Comparison of ENCODE assay signal across 14 mouse cellular contexts in the genomic region with DNA sequence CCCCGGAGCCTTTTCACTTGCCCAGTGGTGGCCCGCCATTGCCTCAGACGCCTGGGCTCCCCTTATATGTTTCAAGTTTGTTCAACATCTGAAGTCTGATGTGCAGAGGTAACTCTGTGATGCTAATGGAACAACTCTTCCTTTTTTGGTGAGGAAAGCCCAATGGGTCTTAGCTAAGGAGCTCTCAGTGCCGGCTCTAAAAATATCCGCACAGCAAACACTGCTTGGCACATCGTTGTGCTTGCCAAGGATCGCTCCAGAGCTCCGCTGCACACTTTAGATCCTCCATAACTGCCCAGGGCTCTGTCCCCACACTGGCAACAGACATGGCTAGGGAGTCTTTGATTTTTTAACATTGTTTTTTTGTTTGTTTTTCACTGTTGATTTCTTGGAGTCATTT. TPM values are rescaled to one million over a fixed set of nuclear protein-coding genes. Genes with fewer than 3 reads are reported as not detected.
DNase-seq lines count a peak whose midpoint lies in the region; ATAC-seq and TF ChIP-seq lines count a peak whose summit lies in the region.
"Had no signal": no experiment of that assay in that cellular context is flagged by ENCODE, and none has a peak within 500 bp of the region (broad histone marks: within the 10 kb centered on the region; RNA-seq: fewer than 3 reads in every experiment).

No protein-coding gene starts in this region.

- peak overlapping the region; percentile 68; the same call in 1 of the 2 replicates for H3K27ac ChIP-seq in lung, embryonic 14.5 days (ENCODE audit: low read depth)
- peak overlapping the region; percentile 81 for H3K27ac ChIP-seq in heart, embryonic 15.5 days
- H3K27ac ChIP-seq in small intestine, adult 2 months (ENCODE audit: insufficient read depth, low read depth, low read length), result peak overlapping the region; percentile 35; the same call in 1 of the 2 replicates
- H3K27ac ChIP-seq: embryonic facial prominence, embryonic 13.5 days; forebrain, embryonic 10.5 days; liver, embryonic 12.5 days had no signal

- H3K36me3 ChIP-seq in lung, embryonic 14.5 days (ENCODE audit: insufficient read depth), result no peaks in the 10 kb centered on the region
- H3K36me3 ChIP-seq in heart, embryonic 15.5 days, result peaks cover 19% of the 10 kb centered on the region; the same call in 1 of the 2 replicates
- peaks cover 9% of the 10 kb centered on the region; the same call in 1 of the 2 replicates for H3K36me3 ChIP-seq in small intestine, adult 2 months (ENCODE audit: control insufficient read depth, insufficient read depth, low read length)
- H3K36me3 ChIP-seq: embryonic facial prominence, embryonic 13.5 days; forebrain, embryonic 10.5 days; liver, embryonic 12.5 days had no signal

- 66% methylated on average over 8 of the region's 8 CpGs for WGBS in lung, embryonic 14.5 days
- 53% methylated on average over 8 of the region's 8 CpGs for WGBS in lung, adult 2 months
- 36% methylated on average over 8 of the region's 8 CpGs for WGBS in heart, embryonic 15.5 days
- 81% methylated on average over 8 of the region's 8 CpGs for WGBS in small intestine, adult 2 months

- H3K4me1 ChIP-seq in lung, embryonic 14.5 days (ENCODE audit: insufficient read depth), result no peaks in the 10 kb centered on the region
- no peaks in the 10 kb centered on the region for H3K4me1 ChIP-seq in lung, adult 2 months (ENCODE audit: control insufficient read depth, insufficient read depth, low read length)
- peaks cover 23% of the 10 kb centered on the region for H3K4me1 ChIP-seq in heart, embryonic 15.5 days (replicated peaks)
- H3K4me1 ChIP-seq in small intestine, adult 2 months (ENCODE audit: control insufficient read depth, insufficient read depth, insufficient read length, low read length), result peaks cover 3% of the 10 kb centered on the region
- H3K4me1 ChIP-seq: embryonic facial prominence, embryonic 13.5 days; forebrain, embryonic 10.5 days; liver, embryonic 12.5 days had no signal

- TF ChIP-seq POLR2A in lung, adult 2 months (IDR thresholded peaks at IDR 0.05; ENCODE audit: borderline replicate concordance, extremely low read depth, low read depth, low read length), result no peak
- no peak for TF ChIP-seq POLR2A in small intestine, adult 2 months (IDR thresholded peaks at IDR 0.05; ENCODE audit: low read depth, low read length)

- no peaks in the 10 kb centered on the region for H3K9me3 ChIP-seq in lung, embryonic 14.5 days (ENCODE audit: low read depth, low read length)
- H3K9me3 ChIP-seq in heart, embryonic 15.5 days (replicated peaks), result no peaks in the 10 kb centered on the region
- H3K9me3 ChIP-seq: liver, embryonic 12.5 days had no signal

- no peak for DNase-seq in lung, embryonic 14.5 days
- DNase-seq in lung, adult 2 months, result no peak
- DNase-seq in brain, adult 2 months (ENCODE audit: low read depth, low spot score), result peak; percentile 59
- DNase-seq in kidney, adult 11 months, result no peak
- DNase-seq in natural killer cell, adult 2 months (ENCODE audit: low spot score in 2 of 2), result no peak
- DNase-seq: cerebellum, adult 11-12 months; kidney, adult 2 months; thymus, postnatal 14 days had no signal

- no peak overlapping the region for H3K9ac ChIP-seq in lung, embryonic 14.5 days
- H3K9ac ChIP-seq in heart, embryonic 15.5 days, result no peak overlapping the region
- H3K9ac ChIP-seq: embryonic facial prominence, embryonic 13.5 days; liver, embryonic 12.5 days had no signal

- H3K4me2 ChIP-seq in lung, embryonic 14.5 days, result no peak overlapping the region
- H3K4me2 ChIP-seq in heart, embryonic 15.5 days, result no peak overlapping the region
- H3K4me2 ChIP-seq: embryonic facial prominence, embryonic 13.5 days; liver, embryonic 12.5 days had no signal

- 0 out of 2 replicates have a peak, but pooled peaks have one; percentile 24 for ATAC-seq in lung, embryonic 14.5 days (ENCODE audit: insufficient read depth)
- peak; percentile 82 for ATAC-seq in heart, embryonic 15.5 days (replicated peaks; ENCODE audit: insufficient number of reproducible peaks, insufficient read depth, low FRiP score, low read depth)
- ATAC-seq: liver, embryonic 12.5 days had no signal

- TF ChIP-seq CTCF in lung, embryonic 14.5 days (IDR thresholded peaks at IDR 0.05; ENCODE audit: low read depth), result no peak
- TF ChIP-seq CTCF in lung, adult 2 months (IDR thresholded peaks at IDR 0.05; ENCODE audit: insufficient read depth, low read length), result no peak
- TF ChIP-seq CTCF in small intestine, adult 2 months (IDR thresholded peaks at IDR 0.05; ENCODE audit: extremely low read depth, insufficient read length, insufficient replicate concordance, low read depth, low read length), result no peak

- no peaks in the 10 kb centered on the region for H3K27me3 ChIP-seq in lung, embryonic 14.5 days (ENCODE audit: insufficient read depth, low read length)
- no peaks in the 10 kb centered on the region for H3K27me3 ChIP-seq in heart, embryonic 15.5 days
- H3K27me3 ChIP-seq in small intestine, adult 2 months (ENCODE audit: control insufficient read depth, insufficient read depth, low read length), result no peaks in the 10 kb centered on the region

- no peak overlapping the region for H3K4me3 ChIP-seq in lung, embryonic 14.5 days (ENCODE audit: low read depth, low read length)
- no peak overlapping the region for H3K4me3 ChIP-seq in lung, adult 2 months (replicated peaks; ENCODE audit: extremely low read depth, low read depth, low read length)
- H3K4me3 ChIP-seq in heart, embryonic 15.5 days, result no peak overlapping the region
- H3K4me3 ChIP-seq in small intestine, adult 2 months (ENCODE audit: low read depth, low read length), result no peak overlapping the region
- H3K4me3 ChIP-seq: embryonic facial prominence, embryonic 13.5 days; forebrain, embryonic 10.5 days; liver, embryonic 12.5 days had no signal

RNA-seq across cellular contexts. Expression of a gene that starts 6.2 kb away (rescaled TPM):
- not detected in 2 replicates for polyA plus RNA-seq in lung, embryonic 14.5 days (2014; fragmentation: Nextera tagmentation; extraction: Ambion mirVana)
- polyA plus RNA-seq in lung, adult 2 months (2012; rRNA removed), result not detected in 2 replicates
- polyA plus RNA-seq in heart, embryonic 15.5 days (2015; fragmentation: Nextera tagmentation; extraction: Ambion mirVana), result not detected in 2 replicates
- polyA plus RNA-seq in small intestine, adult 2 months (2012; rRNA removed), result not detected in 2 replicates
- polyA plus RNA-seq: embryonic facial prominence, embryonic 13.5 days; forebrain, embryonic 10.5 days; kidney, adult 2 months; liver, embryonic 12.5 days; neural tube, embryonic 14.5 days had no signal

RNA-seq across cellular contexts. Expression of a gene that starts 25.7 kb away (rescaled TPM):
- polyA plus RNA-seq in lung, embryonic 14.5 days (2014; fragmentation: Nextera tagmentation; extraction: Ambion mirVana), result 51.1 and 52.7 TPM in 2 replicates
- polyA plus RNA-seq in lung, adult 2 months (2012; rRNA removed), result 7.5 and 15.3 TPM in 2 replicates
- polyA plus RNA-seq in heart, embryonic 15.5 days (2015; fragmentation: Nextera tagmentation; extraction: Ambion mirVana), result 35.5 and 36.2 TPM in 2 replicates
- 2.4 and 3.3 TPM in 2 replicates for polyA plus RNA-seq in small intestine, adult 2 months (2012; rRNA removed)

RNA-seq across cellular contexts. Expression of a gene that starts 59.7 kb away (rescaled TPM):
- polyA plus RNA-seq in lung, embryonic 14.5 days (2014; fragmentation: Nextera tagmentation; extraction: Ambion mirVana), result 0.79 and 4.2 TPM in 2 replicates
- 26.6 and 81.2 TPM in 2 replicates for polyA plus RNA-seq in lung, adult 2 months (2012; rRNA removed)
- polyA plus RNA-seq in heart, embryonic 15.5 days (2015; fragmentation: Nextera tagmentation; extraction: Ambion mirVana), result 300 and 308 TPM in 2 replicates
- 29.9 and 102 TPM in 2 replicates for polyA plus RNA-seq in small intestine, adult 2 months (2012; rRNA removed)
